Mouse (Mus musculus): Measurements from ENCODE around the gene Hectd1.
A peak's percentile ranks its signal among the peaks of the same experiment; 100 is the strongest.

Gene Hectd1

GRCm38 (mm10) chr12:51767454-51767853, 61.9 kb downstream of the Hectd1 start:
- no peak for DNase-seq

GRCm38 (mm10) chr12:51759374-51759773, 70.0 kb downstream of the Hectd1 start:
- no peak for DNase-seq

DNA sequence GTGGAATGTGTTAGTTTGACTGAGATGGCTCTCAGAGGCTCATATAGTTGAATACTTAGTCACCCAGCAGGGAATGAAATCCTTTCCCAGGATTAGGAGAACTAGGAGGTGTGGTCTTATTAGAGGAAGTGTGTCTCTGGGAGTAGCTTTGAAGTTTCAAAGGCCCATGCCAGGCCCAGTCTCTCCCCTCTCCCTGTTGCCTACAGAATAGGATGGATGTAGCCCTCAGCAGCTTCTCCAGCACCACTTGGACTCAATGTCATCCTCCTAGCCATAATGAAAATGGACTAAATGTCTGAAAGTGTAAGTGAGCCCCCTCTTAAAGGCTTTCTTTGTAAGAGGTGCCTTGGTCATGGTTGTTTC, 72.8 kb downstream of the Hectd1 start:
- DNase-seq, result no peak

GRCm38 (mm10) chr12:51755938-51756598, 73.3 kb downstream of the Hectd1 start:
- DNase-seq, result no peak

DNA sequence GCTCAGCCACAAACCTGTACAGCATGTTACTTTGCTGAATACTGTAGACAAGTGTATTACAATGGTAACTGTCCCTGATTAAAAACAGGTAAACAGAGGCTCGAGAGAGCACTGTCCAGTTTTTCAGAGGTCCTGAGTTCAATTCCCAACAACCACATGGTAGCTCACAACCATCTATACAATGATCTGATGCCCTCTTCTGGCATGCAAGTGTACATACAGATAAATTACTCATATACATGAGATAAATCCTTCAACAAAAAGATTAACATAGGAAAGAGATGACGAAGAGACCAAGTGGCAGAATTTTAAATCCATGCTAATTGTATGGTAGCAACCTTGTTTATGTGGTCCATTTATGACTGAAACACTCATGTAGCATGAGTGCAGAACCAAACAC, 82.0 kb downstream of the Hectd1 start:
- DNase-seq, result no peak

DNA sequence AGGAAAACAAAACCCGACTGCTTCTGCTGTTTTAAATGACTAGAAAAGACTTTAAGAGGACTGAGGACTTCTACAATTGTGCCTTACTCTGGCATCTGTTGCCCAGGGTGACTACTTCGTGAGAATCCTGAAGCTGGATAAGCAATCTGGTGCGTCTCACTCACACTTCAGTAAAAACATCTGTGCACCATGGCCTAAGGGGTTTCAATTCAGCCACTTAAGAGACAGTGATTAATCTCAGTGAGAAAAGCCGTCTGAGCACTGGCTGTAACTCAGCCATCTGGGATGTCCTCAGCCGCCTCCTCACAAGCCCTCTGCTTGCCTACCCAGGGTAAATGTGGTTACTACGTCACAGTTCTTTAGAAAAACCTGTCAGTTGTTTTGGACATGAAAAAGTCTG, 84.4 kb downstream of the Hectd1 start:
- DNase-seq, result no peak

DNA sequence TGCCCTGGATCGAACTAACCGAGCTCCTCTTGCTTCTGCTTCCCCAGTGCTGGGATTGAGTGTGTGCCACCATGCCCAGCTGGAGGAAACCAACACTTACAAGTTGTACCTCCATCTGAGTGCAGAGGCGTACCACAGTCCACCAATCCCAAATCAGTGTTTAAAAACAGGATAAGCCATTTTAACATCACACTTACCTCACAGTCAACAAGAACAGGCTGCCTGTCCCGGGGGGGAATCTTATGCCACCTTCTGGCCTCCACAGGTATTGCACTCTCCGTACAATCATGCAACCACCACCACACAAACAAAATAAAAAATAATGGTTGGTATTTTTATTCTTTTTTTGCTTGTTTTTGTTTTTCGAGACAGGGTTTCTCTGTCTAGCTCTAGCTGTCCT, 87.6 kb downstream of the Hectd1 start:
- peak; percentile 56 for DNase-seq

DNA sequence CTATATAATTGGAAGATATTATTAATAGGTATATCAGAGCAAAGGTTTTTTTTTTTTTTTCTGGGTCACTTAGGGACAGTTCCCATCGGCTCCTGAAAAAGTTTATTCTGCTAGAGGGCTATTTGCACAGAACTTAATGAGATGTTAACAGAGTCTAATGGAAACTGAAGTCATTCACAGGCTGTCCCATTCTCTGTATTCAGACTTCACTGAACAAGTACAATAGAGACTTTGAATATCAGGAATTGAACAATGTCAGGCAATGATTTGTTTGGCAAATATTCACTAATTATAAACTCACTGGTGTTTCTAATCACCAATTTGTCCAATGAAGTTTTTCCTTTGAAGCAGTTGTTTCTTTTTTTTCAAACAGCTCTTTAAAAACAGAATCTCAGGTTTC, 92.5 kb downstream of the Hectd1 start:
- DNase-seq, result no peak

DNA sequence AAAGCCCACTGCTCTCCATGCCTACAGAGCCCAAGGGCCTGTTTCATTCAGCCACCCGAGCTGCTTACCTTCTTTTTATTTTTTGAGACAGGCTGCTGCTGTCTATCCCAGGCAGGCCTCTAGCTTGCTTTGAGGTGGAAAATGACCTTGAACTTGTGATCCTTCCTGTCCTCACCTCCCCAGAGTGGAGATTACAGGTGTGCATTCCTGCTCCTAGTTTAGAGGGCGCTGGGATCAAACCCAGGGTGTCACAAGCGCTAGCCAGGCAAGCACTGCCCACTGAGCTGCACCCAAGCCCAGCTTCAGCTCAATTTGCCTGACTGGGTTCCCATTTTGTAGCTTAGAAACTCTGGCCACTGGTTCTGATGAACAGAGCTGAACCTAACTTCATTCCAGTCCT, 93.0 kb downstream of the Hectd1 start:
- DNase-seq, result no peak

- DNase-seq, result no peak
These were observed 93.5 kb downstream of the Hectd1 start for GRCm38 (mm10) chr12:51735840-51736271.

GRCm38 (mm10) chr12:51734605-51735211, 94.6 kb downstream of the Hectd1 start:
- peak; percentile 31 for DNase-seq

DNA sequence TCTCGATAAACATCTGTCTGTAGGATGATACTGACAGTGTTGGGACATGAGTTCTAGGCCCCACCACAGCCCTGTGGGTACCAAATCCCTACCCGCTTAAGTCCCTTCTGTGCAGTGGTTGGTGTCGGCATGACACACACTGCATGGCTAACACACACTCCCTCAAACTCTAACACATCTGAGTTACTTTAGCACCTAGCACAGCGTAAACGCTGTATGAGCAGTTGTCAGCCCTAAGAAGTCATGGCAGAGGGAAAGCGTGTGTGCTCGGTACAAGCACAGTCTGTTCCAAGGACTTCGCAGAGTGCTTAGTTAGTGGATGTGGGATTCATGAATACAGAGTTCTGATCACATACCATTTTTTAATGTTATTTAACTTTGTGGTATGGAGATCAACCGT, 99.5 kb downstream of the Hectd1 start:
- no peak for DNase-seq

- DNase-seq, result peak; percentile 54
These were observed 100.3 kb downstream of the Hectd1 start for GRCm38 (mm10) chr12:51729058-51729457.

GRCm38 (mm10) chr12:51721836-51722235, 107.5 kb downstream of the Hectd1 start:
- DNase-seq, result no peak

- DNase-seq, result peak; percentile 32
These were observed 110.7 kb downstream of the Hectd1 start for GRCm38 (mm10) chr12:51718617-51719016.

GRCm38 (mm10) chr12:51712685-51713084, 116.7 kb downstream of the Hectd1 start:
- DNase-seq, result no peak

- no peak for DNase-seq
These were observed 119.2 kb downstream of the Hectd1 start for GRCm38 (mm10) chr12:51710154-51710553.

- no peak for DNase-seq
These were observed 119.6 kb downstream of the Hectd1 start for GRCm38 (mm10) chr12:51709741-51710140.

- DNase-seq, result peak; percentile 74
These were observed 120.2 kb downstream of the Hectd1 start for GRCm38 (mm10) chr12:51708941-51709686.

DNA sequence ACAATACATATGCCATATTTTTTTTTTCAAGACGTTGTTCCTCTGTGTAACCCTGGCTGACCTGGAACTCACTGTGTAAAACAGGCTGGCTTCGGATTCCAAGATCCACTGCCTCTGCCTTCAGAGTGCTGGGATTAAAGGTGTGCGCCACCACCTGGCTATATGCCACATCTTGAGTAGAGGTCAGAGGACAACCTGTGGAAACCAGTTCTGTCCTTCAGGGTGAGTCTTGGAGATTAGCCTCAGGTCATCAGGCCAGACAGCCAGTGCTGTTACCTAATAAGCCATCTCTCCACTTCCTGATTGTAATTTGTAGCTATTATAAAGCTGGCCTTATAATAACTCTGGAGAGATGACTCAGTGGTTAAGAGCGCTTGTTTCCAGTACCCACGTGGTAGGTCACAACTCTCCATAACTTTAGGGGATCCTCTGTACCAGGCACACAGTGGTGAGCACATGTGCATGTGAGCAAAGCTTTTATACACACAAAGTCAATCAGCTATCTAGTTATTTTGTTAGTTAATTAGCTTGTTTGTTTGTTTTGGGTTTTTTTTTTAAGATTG, 122.6 kb downstream of the Hectd1 start:
- DNase-seq, result peak; percentile 41

GRCm38 (mm10) chr12:51705778-51706177, 123.6 kb downstream of the Hectd1 start:
- peak; percentile 76 for DNase-seq

DNA sequence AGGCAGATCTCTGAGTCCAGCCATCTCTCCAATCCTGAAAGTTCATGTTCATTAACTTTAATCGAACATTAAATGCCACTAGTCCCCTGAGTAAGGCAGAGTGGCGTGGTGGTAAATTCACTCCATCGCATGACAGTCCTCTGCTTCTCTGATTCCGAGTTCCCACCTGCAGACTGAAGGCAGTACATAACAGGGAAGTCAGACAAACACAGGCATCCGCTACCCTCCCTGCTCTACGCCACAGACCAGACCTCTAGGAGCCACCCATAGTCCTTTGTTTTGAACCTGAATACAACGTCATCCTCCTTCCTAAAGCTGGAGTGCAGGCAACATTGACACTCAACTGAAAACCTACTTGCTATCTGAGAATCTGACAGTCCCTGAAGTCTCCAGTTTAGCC, 124.8 kb downstream of the Hectd1 start:
- DNase-seq, result peak; percentile 50

GRCm38 (mm10) chr12:51703859-51704258, 125.5 kb downstream of the Hectd1 start:
- DNase-seq, result peak; percentile 12

DNA sequence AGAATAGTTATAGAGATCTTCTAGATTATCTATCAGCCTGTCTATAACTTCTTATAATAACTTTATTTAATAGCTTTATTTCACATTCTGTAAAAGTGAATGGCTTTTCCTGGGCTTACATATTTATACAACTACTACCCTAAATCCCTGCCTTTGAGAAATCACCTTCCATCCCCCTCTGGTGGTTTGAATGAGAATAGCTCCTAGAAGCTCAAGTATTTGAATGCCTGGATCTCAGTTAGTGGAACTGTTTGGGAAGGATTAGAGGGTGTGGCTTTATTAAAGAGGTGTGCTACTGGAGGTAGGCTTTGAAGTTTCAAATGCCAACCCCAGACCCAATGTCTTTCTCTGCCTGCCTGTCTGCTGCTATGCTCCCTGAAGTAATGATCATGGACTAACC, 127.6 kb downstream of the Hectd1 start:
- peak; percentile 19 for DNase-seq
